Mouse (Mus musculus): ENCODE results near the gene Ptgis. TPM values are rescaled to one million over a fixed set of nuclear protein-coding genes. Genes with fewer than 3 reads are reported as not detected.

The Ptgis gene
- polyA plus RNA-seq, 1 experiment = 9.1 TPM

- no peaks in the 10 kb centered on the region for H3K27me3 ChIP-seq (ENCODE audit: control insufficient read depth, insufficient read depth, low read length)
- H3K36me3 ChIP-seq (ENCODE audit: control insufficient read depth, insufficient read depth, low read length) = no peaks in the 10 kb centered on the region
- H3K27ac ChIP-seq (ENCODE audit: control insufficient read depth, insufficient read depth, low read depth, low read length) = no peak overlapping the region
- H3K4me3 ChIP-seq (ENCODE audit: control insufficient read depth, low read depth, low read length) = no peak overlapping the region
- H3K4me1 ChIP-seq (ENCODE audit: control insufficient read depth, insufficient read depth, low read length) = peaks cover 4% of the 10 kb centered on the region
- no peak for TF ChIP-seq CTCF (IDR thresholded peaks at IDR 0.05; ENCODE audit: control insufficient read depth, insufficient read depth, insufficient replicate concordance, low read depth, low read length)
Observed at GRCm38 (mm10) chr2:167163600-167163999, 76.8 kb downstream of the Ptgis start.

- Histone ChIP-seq H3K4me3 (ENCODE audit: control insufficient read depth, low read depth, low read length) (no peak overlapping the region), H3K27ac (ENCODE audit: control insufficient read depth, insufficient read depth, low read depth, low read length) (no peak overlapping the region), H3K36me3 (ENCODE audit: control insufficient read depth, insufficient read depth, low read length) (no peaks in the 10 kb centered on the region), H3K27me3 (ENCODE audit: control insufficient read depth, insufficient read depth, low read length) (no peaks in the 10 kb centered on the region), H3K4me1 (ENCODE audit: control insufficient read depth, insufficient read depth, low read length) (peaks cover 4% of the 10 kb centered on the region)
- TF ChIP-seq POLR2A (IDR thresholded peaks at IDR 0.05; ENCODE audit: control insufficient read depth, low read depth, low read length) = no peak
- no peak for TF ChIP-seq CTCF (IDR thresholded peaks at IDR 0.05; ENCODE audit: control insufficient read depth, insufficient read depth, insufficient replicate concordance, low read depth, low read length)
Observed at GRCm38 (mm10) chr2:167163134-167163533, 77.3 kb downstream of the Ptgis start.

- H3K4me1 ChIP-seq (ENCODE audit: control insufficient read depth, insufficient read depth, low read length) = peaks cover 2% of the 10 kb centered on the region; the same call in 1 of the 2 replicates
- no peaks in the 10 kb centered on the region for H3K36me3 ChIP-seq (ENCODE audit: control insufficient read depth, insufficient read depth, low read length)
- H3K4me3 ChIP-seq (ENCODE audit: control insufficient read depth, low read depth, low read length) = no peak overlapping the region
- H3K27me3 ChIP-seq (ENCODE audit: control insufficient read depth, insufficient read depth, low read length) = no peaks in the 10 kb centered on the region
- no peak overlapping the region for H3K27ac ChIP-seq (ENCODE audit: control insufficient read depth, insufficient read depth, low read depth, low read length)
- TF ChIP-seq CTCF (IDR thresholded peaks at IDR 0.05; ENCODE audit: control insufficient read depth, insufficient read depth, insufficient replicate concordance, low read depth, low read length) (no peak), POLR2A (IDR thresholded peaks at IDR 0.05; ENCODE audit: control insufficient read depth, low read depth, low read length) (no peak)
Observed at GRCm38 (mm10) chr2:167162516-167163021, 77.8 kb downstream of the Ptgis start.

DNA sequence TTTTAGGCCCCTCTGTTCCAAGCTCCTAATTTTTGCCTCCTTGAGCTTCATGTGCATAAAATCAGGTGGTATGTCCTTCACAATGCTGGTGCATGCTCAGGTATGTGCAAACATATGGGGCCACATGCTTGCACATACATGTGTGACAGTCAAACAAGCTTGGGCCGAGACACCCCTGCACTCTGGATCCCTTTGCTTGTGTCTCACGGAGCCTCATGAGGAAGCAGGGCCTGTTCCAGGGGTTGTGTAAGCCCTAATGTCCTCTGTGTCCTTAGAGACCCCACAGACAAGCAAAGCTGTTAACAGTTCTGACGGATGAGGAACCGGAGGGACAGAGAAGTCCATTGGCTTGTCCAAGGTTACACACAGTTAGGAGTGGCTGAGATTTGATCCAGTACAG, 80.7 kb downstream of the Ptgis start:
- Histone ChIP-seq H3K36me3 (ENCODE audit: control insufficient read depth, insufficient read depth, low read length) (no peaks in the 10 kb centered on the region), H3K27me3 (ENCODE audit: control insufficient read depth, insufficient read depth, low read length) (no peaks in the 10 kb centered on the region), H3K27ac (ENCODE audit: control insufficient read depth, insufficient read depth, low read depth, low read length) (no peak overlapping the region), H3K4me1 (ENCODE audit: control insufficient read depth, insufficient read depth, low read length) (peaks cover 12% of the 10 kb centered on the region), H3K4me3 (ENCODE audit: control insufficient read depth, low read depth, low read length) (no peak overlapping the region)
- TF ChIP-seq POLR2A (IDR thresholded peaks at IDR 0.05; ENCODE audit: control insufficient read depth, low read depth, low read length) (no peak), CTCF (IDR thresholded peaks at IDR 0.05; ENCODE audit: control insufficient read depth, insufficient read depth, insufficient replicate concordance, low read depth, low read length) (no peak)

DNA sequence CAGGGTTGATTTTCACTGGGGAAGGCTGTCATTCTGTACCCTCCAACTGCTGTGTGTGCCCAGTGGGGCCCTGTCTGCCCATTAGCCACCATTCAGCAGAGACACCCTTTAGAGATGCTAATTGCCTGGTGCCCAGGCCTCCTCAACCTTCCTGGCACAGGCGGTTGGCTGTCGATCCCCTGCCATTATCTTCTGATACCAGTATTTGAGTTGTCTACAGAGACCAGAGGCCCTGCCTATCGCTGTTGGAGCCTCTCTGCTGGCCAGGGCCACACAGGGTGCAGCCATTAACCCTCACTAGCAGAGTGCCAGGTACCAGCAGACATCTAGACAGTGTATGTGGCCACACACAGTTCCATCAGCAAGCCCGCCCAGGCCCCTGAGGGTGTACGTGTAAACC, 81.6 kb downstream of the Ptgis start:
- TF ChIP-seq CTCF (IDR thresholded peaks at IDR 0.05; ENCODE audit: control insufficient read depth, insufficient read depth, insufficient replicate concordance, low read depth, low read length) (no peak), POLR2A (IDR thresholded peaks at IDR 0.05; ENCODE audit: control insufficient read depth, low read depth, low read length) (no peak)
- Histone ChIP-seq H3K27ac (ENCODE audit: control insufficient read depth, insufficient read depth, low read depth, low read length) (no peak overlapping the region), H3K4me3 (ENCODE audit: control insufficient read depth, low read depth, low read length) (no peak overlapping the region)

DNA sequence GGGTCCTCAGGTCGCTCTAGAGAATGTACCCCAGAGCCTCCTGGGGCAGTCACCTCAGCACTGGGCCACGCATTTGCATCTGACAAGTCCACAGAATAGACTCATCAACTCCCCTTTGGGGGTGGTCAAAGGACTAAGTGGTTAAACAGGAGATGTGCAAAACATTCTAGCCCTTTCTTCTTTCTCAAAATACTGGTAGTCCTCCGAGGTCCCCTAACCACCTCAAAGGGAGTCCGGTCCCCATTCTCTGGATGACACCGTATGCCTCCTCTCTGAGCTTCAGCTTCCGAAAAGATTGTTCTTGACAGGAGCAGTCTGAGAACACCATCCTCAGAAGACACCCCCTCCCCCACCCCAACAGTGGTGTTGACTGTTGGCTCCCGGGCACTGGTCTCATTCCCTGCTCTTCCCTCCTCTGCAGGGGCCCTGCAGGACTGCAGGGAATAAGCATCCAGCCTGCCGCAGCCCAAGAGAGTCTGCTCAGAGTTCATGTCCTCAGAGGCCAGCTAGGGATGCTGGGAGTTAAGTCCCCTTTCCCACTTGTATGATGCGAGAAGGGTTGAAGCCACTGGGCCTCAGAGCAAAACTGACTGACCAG, 84.2 kb downstream of the Ptgis start:
- Histone ChIP-seq H3K4me1 (ENCODE audit: control insufficient read depth, insufficient read depth, low read length) (peaks cover 12% of the 10 kb centered on the region), H3K36me3 (ENCODE audit: control insufficient read depth, insufficient read depth, low read length) (no peaks in the 10 kb centered on the region), H3K27ac (ENCODE audit: control insufficient read depth, insufficient read depth, low read depth, low read length) (peak overlapping the region; percentile 30), H3K27me3 (ENCODE audit: control insufficient read depth, insufficient read depth, low read length) (no peaks in the 10 kb centered on the region), H3K4me3 (ENCODE audit: control insufficient read depth, low read depth, low read length) (no peak overlapping the region)
- TF ChIP-seq CTCF (IDR thresholded peaks at IDR 0.05; ENCODE audit: control insufficient read depth, insufficient read depth, insufficient replicate concordance, low read depth, low read length) (no peak), POLR2A (IDR thresholded peaks at IDR 0.05; ENCODE audit: control insufficient read depth, low read depth, low read length) (no peak)

More for the DNA sequence above, 81.6 kb downstream of the Ptgis start:
- Histone ChIP-seq H3K27me3 (ENCODE audit: control insufficient read depth, insufficient read depth, low read length) (no peaks in the 10 kb centered on the region), H3K4me1 (ENCODE audit: control insufficient read depth, insufficient read depth, low read length) (peaks cover 12% of the 10 kb centered on the region), H3K36me3 (ENCODE audit: control insufficient read depth, insufficient read depth, low read length) (no peaks in the 10 kb centered on the region)

GRCm38 (mm10) chr2:167155541-167155973, 84.8 kb downstream of the Ptgis start:
- peak overlapping the region; percentile 30; the same call in 1 of the 2 replicates for H3K27ac ChIP-seq (ENCODE audit: control insufficient read depth, insufficient read depth, low read depth, low read length)

More at GRCm38 (mm10) chr2:167155541-167155973, 84.8 kb downstream of the Ptgis start:
- no peaks in the 10 kb centered on the region for H3K27me3 ChIP-seq (ENCODE audit: control insufficient read depth, insufficient read depth, low read length)
- TF ChIP-seq POLR2A (IDR thresholded peaks at IDR 0.05; ENCODE audit: control insufficient read depth, low read depth, low read length) (no peak), CTCF (IDR thresholded peaks at IDR 0.05; ENCODE audit: control insufficient read depth, insufficient read depth, insufficient replicate concordance, low read depth, low read length) (no peak)
- peaks cover 12% of the 10 kb centered on the region for H3K4me1 ChIP-seq (ENCODE audit: control insufficient read depth, insufficient read depth, low read length)
- no peak overlapping the region for H3K4me3 ChIP-seq (ENCODE audit: control insufficient read depth, low read depth, low read length)
- no peaks in the 10 kb centered on the region for H3K36me3 ChIP-seq (ENCODE audit: control insufficient read depth, insufficient read depth, low read length)

All from testis, adult 2 months (tissue).